Mouse (Mus musculus) hindlimb bud, embryonic 11.5 days (tissue): ENCODE results near the gene Grin3b.

ENCODE experiments used
- DNase-seq: peaks from one replicate; pipeline ENCODE4 v3.0.0-alpha.2; 2012; ENCODE audit warnings: low read depth, low spot score; ENCODE audit errors: extremely low spot score

Grin3b gene

DNA sequence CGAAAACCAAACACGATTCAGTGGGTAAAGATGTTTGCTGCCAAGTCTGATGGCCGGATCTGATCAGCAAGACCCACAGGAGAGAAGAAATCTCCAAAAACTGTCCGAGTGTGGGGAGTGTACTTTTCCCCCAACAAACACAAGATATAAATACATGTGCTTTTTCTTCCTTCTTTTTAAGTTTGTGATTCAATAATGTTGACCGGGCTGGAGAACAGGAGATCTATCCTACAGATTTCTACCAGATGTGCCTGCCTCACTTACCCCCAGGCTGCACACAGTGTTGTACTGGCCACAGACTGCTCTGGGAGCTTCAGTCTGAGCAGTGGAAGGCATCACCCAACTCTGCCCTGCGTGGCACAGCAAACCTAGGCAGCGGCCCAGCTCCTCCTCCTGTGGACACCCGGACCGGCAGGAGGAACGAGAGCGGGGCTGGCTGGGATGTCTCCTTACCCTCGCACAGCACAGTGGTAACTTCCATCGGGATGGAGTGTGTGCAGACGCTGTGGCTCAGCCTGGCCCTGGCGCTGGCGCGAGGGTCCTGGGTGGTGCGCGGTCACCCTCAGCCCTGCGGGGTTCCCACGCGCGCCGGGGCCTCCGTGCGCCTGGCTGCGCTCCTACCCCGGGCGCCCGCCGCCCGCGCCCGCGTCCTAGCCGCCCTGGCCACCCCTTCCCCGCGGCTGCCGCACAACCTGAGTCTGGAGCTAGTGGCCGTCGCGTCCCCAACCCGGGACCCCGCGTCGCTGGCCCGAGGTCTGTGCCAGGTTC lies at the start of gene Grin3b:
Grin3b (plus strand) TSS at position 301 of the 768 bp plus-strand sequence.
- no peak for DNase-seq

DNA sequence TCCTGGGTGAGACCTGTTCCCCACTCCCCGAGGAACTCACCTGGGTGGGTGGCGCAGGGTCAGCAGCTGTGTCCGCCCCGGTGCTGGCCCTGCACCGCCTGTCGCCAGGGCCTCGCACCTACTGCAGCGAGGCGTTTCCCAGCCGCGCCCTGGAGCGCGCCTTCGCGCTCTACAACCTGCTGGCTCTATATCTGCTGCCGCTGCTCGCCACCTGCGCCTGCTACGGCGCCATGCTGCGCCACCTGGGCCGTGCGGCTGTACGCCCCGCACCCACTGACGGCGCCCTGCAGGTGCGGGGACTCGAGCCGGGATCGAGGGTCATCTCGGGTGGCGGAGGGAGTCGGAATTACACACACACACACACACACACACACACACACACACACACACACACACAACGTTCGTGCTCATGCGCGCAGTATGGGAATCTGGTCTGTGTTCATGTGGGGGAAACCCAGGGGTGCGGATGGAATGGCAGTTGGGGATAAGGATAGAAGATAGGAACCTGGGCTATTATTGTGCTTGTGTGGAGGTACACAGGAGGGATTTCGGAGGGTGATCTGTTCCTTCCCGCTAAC lies 49.5 kb upstream of the Grin3b start, which contains the start of gene R3hdm4:
R3hdm4 (minus strand) TSS at position 251 of the 578 bp plus-strand sequence.
- DNase-seq: no peak

DNA sequence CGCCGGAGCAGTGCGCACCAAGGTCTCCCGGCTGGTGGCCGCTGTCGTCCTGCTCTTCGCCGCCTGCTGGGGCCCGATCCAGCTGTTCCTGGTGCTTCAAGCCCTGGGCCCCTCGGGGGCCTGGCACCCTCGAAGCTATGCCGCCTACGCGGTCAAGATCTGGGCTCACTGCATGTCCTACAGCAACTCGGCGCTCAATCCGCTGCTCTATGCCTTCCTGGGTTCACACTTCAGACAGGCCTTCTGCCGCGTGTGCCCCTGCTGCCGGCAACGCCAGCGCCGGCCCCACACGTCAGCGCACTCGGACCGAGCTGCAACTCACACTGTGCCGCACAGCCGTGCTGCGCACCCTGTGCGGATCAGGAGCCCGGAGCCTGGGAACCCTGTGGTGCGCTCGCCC lies 48.9 kb upstream of the Grin3b start:
- DNase-seq: no peak

DNA sequence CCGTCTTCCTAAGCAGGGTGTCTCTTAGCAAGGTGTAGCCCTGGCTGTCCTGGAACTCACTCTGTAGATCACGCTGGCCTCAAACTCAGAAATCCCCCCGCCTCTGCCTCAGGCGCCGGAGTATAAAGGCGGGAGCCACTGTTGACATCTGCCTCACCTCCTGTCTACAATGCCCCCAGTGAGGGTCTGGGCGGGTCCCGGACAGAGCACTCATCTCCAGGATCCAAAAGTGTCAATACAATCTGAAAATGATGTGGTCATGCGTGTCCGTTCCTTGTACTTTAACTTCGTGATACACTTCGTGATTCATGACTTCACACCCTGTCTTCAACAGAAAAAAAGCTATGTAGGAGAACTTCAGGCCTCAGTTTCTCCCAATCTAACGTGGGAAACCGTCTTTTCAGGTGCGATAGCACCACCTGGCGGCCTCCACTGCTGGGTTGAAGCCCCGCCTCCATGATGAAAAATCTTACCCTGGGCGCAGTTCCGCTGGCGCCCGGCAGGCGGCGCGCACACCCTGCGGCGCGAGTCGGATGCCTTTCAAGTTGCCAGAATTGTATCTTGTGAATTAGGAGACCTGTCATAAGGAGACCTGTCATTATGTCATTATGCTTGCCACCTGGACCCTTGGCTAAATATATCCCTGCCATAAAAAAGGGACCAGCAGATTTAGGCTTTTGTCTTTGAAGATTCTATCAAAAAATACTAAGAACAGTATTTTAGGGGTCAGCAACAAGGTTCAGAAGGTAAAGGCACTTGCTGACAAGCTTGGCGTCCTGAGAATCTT lies 45.3 kb upstream of the Grin3b start:
- peak; percentile 67 for DNase-seq

DNA sequence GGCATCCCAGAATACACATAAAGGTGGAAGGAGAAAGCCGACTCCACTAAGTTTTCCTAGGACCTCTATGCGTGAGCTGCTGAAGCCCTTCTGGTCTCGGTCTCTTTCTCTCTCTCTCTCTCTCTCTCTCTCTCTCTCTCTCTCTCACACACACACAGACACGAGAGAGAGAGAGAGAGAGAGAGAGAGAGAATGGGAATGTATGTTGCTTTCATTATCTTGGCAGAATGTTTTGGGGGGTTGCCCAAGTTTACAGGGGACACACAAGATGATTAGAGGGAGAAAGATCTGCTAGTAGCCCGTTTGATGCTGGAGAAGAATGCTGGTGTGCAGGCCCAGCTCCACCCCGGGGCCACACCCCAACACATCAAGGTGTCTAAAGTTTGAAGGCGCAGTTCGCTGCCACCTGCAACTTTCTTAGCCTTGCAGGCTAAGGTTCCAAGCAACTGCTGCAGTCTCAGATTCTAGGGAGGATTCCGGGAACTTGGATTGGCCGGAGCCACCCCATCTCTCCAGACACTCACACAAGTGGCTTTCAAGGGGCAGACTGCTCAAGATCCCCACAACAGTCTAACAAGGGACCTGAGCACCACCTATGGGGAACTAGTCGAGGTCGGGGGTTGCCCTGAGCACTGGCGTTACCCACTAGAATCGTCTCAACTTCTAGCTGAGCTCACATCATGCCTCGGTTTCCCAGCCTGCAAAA lies 44.6 kb upstream of the Grin3b start:
- no peak for DNase-seq

DNA sequence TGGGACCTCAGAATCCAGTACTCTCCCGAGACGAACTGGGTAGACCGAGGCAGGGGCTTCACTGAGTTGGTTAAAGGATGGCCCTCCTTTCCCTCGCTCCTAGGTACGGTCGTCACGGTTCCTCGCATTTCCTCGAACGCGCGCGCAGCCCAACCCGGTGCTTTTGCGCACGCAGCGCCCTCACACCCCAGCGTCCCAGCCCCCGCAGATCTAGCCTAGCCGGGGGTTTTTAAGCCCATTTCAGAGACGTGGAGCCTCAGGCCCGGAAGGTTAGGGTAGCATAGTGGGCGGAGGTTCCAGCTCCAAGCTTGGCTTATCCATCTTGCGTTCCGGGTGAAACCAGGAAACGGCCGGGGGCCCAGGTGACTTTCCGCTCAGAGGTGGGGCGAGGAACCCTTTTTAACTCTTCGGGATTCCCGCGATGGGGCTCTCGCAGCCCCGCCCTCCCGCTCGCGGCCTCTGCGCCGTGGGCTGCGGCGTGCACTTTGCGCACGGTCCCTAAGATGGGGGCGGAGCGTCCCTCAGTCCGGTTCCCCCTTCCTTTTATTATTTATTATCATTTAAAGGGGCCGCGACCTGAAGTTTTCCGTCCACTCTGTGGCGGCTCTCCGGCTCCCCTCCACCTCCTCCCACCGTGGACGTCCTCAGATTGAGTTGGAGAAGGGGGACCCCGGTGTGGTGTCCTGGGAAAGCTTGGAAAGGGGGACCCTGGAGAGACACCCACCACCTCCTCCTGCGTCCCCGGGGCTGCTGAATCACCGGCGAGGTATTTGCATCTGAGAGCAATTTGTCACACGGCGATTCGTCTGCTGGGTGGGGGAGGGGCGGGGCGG lies 43.8 kb upstream of the Grin3b start, which contains the start of gene Arid3a:
Arid3a (plus strand) TSS at position 553 of the 833 bp plus-strand sequence.
- DNase-seq: peak; percentile 79

DNA sequence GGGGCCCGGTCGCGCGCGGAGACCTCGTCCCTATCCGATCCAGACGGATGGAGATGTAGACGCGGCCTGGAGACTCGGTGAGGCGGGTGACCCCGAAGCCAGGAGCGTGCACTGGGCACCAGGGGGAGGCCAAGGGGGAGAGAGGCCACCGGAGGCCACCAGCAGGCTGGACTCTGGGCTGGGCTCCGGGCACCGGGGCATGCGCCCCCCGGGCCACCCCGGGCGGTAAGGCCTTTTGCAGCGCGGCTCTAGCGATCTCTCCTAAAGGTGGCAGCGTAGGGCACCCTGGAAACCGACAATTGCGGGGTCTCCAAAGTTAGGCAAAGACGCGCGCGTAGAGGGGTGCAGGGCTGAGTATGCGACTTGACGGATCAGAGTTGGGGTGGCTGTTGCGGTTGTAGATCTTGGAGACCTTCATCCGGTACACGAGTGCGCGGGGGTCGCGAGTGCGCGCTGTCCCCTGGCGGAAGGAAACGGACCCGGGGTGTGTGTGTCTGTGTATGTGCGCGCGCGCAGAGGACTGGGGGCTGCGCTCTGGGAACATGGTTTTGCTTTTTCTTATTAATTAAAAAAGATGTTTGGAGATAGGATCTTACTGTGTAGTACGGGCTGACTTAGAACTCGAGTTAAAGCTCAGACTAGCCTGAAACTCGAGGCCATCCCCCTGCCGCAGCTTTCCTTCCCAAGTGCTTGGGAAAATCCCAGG lies 43.0 kb upstream of the Grin3b start:
- no peak for DNase-seq

DNA sequence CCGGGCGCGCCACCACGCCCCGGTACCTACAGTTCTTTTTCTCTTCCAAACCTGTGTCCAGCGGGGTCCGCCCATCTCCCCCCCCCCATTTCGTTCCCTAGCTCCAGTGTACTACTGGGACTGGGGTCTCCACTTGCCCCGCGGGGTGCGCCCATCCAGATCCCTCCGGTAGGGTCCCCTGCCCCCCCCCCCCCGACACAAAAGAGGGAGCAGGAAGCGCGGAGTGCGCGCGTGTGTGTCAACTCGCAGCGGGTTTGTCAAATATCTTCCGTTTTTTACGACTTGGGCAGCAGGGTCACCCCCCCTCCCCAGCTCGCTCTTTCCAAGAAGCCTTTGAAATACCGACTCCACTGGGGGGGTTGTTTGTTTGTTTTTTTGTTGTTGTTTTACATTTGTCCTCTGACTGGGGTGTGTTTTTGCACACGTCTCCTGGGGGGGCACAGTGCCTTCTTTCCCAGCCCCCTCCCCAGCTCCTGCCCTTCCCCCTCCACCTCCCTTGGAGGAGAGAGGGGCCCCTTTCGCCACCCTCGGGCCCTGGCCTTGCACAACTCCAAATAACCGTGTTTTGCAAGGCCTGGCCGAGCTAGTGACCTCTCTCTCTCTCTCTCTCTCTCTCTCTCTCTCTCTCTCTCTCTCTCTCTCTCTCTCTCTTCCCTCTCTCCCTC lies 42.4 kb upstream of the Grin3b start:
- no peak for DNase-seq

DNA sequence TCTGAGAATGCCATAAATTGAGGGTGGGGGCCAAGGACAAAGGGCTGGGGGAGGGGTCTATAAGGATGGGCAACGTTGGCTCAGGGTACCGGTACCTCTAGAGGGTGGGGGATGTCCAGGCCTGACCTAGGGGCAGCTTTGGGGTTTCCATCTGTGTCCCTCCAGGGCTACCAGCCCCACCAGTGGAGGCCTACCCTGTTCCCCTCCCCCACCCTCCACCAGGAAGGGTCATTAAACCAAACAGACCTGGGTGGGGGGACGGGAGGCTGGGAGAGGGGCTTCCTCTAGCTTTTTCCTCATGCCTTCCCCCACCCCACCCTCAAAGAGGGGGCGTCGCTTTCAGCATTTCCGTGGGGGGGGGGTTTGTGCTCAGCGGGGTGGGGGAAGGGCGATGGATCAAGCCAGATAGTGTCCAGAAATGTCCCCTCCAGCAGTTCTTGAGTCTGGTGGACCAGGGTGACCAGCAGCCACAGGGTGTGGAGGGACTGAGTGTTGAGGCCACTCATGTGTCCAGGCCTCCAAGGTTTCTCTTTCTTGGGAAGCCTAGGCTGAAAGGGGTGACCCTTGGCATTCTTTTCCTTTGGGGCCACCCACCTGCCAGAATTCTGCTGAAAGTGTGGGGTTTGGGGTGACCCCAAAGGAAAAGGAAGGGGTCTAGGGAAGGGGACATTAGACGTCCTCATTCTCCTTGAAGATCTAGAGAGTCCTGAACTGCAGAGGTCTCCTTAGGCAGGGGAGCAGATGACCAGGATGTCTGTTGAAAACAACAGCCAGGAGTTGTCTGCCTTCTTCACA lies 41.4 kb upstream of the Grin3b start:
- DNase-seq: no peak

DNA sequence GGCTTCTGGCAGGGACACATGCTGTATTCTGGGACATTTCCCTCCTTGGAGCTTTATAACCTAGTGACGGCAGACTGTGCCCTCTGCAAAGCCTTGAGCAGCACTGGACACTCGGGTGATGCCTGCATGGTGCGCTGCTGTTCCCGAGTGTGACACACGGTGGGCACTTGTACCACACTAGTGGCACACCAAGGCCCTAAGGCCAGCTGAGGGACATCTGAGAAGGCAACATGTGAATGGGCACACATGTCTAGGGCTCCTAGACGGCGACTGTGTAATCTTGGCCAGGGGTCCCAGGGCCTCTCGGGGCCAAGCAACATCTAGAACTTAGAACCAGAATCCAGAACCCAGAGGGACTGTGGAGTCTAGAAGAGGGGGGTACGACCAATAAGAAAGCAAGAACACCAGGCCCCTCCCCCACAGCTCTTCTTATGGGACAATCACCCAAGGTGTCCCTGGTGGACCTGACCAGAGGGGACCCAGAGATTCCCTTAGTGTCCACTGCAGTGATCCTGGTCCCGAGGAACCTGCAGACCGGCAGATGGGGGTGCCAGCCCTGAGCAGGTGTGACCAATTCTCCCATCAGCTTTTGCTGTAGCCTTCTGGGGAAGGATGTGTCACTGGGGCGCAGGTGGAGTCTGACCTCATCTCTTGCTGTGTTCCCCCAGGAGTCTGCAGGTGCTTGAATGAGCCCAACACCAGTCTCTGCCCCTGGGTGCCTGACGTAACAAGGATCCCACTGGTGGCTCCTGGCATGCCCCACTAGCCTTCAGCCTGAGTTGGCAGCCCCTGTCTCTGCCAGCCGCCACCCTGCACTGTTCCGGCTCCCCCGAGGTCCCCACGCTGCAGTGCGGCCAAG lies 40.3 kb upstream of the Grin3b start:
- no peak for DNase-seq

DNA sequence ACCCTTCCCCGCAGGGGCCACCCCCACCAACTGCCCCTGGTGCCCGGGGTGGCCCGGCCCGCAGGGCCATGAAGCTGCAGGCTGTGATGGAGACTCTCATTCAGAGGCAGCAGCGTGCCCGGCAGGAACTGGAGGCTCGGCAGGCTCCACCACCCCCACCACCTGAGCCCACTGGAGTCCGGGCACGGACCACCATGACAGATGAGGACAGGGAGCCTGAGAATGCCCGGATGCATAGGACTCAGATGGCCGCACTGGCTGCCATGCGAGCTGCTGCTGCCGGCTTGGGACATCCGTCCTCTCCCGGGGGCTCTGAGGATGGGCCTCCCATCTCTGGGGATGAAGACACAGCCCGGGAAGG lies 39.7 kb upstream of the Grin3b start:
- DNase-seq: no peak

DNA sequence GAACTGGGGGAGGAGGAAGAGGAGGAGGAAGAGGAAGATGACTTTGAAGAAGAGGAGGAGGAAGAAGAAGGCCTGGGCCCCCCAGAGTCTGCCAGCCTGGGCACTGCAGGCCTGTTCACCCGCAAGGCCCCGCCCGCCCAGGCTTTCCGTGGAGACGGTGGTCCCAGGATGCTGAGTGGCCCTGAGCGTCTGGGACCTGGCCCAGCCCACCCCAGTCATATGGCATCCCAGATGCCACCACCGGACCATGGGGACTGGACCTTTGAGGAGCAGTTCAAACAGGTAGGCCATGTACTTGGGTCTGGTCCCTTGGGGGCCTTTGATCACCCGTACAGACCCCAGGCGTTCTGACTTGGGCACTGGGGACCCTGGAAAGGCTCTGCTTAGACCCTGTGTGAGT lies 38.7 kb upstream of the Grin3b start:
- no peak for DNase-seq

DNA sequence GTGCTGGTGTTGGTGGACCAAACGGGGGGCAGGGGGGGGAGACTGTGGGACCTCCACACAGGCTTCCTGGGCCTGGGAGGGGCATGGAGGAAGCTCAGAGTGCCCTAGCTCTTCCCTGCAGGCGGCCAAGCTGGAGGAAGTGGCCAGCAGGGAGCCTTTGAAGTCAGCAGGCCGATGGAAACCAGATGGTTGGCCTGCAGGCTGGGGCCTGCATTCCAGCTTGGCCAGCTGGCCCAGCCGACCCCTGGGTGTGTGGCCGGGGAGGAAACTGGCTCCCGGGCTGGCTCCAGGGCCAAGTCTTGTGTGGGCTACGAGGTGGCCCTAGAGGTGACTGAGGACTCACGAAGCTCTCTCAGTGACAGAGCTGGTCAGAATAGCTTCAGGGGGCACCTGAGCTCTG lies 37.8 kb upstream of the Grin3b start:
- DNase-seq: no peak

DNA sequence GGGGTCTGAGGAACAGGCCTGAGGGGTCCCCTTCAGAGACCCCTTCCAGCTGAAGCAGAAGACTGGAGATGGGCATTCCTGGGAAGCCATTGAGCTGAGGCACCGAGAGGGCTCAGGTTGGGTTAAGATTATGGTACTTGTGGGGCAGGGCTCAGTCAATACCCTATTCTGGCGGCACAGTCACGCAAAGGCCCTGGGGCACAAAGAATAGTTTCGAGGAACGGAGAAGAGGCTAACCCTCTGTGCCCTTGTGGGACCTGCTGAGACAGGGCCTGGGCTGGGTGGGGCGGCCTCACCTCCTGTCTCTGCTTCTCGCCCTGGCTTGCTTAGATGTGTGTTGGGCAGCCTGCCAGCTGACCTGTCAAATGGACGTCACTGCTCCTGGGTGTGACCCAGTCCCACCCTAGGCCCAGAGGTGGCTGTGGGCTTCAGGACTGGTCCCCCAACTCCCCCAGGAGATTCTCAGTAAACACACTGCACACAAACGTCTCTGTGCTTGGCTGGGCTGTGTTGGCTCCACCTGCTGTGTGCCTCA lies 37.3 kb upstream of the Grin3b start:
- DNase-seq: no peak

DNA sequence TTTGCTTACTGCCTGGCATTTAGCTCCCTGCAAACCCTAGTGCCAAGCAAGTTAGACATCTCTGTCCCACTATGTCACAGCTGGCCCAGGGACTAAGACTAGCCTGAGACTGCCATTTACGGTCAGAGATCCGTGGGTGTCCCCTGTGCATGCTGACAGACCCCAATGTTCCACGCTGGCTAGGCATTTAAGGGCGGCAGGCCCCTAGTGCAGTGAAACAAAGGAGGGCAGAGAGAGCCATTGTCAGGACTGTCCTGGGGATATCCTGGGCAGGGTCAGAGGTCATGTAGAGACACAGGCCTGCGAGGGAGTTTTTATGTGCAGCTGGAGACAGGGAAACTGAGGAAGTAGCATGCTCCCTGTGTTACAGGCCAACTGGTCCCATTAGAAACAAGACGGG lies 36.7 kb upstream of the Grin3b start:
- no peak for DNase-seq

DNA sequence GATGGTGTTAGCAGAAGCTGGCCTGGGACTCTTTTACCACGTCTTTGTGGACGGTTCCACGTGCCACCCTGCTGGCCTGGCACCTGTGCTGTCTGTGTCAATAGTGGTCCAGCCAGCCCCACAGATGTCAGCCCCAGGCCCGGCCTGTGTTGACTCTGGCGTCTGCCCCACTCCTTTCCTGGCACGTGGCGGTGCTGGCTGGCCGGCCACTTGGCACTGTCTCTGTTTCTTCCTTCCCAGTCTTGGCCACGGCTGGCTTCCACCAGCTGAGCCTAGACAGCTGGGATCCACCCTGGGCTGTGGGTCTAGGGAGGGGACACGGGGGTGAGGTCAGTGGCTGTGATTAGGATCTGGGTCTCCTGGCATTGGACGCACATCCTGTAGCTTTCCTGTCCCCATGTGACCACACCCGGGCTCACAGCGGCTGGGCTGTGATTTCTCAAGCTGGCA lies 36.2 kb upstream of the Grin3b start:
- no peak for DNase-seq
